Mouse (Mus musculus) small intestine, adult 2 months (tissue): Measurements from ENCODE around the gene Pyroxd2. TPM values are rescaled to one million over a fixed set of nuclear protein-coding genes. Genes with fewer than 3 reads are reported as not detected.
"Not testable (repeated sequence)": the region's sequence is repeated elsewhere in the genome, so short reads cannot be mapped to it uniquely, and the experiment has no call there.

ENCODE experiments used
- H3K27ac ChIP-seq: fragments of 200-500 bp; 2 replicates; pipeline ENCODE4 v1.5.1; 2012; ENCODE audit warnings: low read depth, low read length, control low read depth, inconsistent platforms; ENCODE audit not compliant: insufficient read depth
- H3K27me3 ChIP-seq: fragments of 200-500 bp; 2 replicates; pipeline ENCODE4 v1.6.1; 2012; ENCODE audit warnings: mild to moderate bottlenecking, moderate library complexity, low read length, inconsistent platforms; ENCODE audit not compliant: control insufficient read depth, insufficient read depth
- H3K36me3 ChIP-seq: fragments of 200-500 bp; 2 replicates; pipeline ENCODE4 v1.6.1; 2012; ENCODE audit warnings: mild to moderate bottlenecking, low read length, control low read depth, inconsistent platforms; ENCODE audit not compliant: control insufficient read depth, insufficient read depth
- H3K4me1 ChIP-seq: fragments of 200-500 bp; 2 replicates; pipeline ENCODE4 v1.6.1; 2012; ENCODE audit warnings: low read length, inconsistent platforms, mixed read lengths; ENCODE audit not compliant: control insufficient read depth, insufficient read depth, insufficient read length
- H3K4me3 ChIP-seq: fragments of 200-500 bp; 2 replicates; pipeline ENCODE4 v1.5.1; 2012; ENCODE audit warnings: low read depth, mild to moderate bottlenecking, control low read depth, inconsistent platforms, low read length, moderate library complexity
- CTCF ChIP-seq: fragments of 200-500 bp; IDR thresholded peaks from 2 replicates; pipeline ENCODE4 v1.5.1; 2012; ENCODE audit warnings: low read depth, mild to moderate bottlenecking, control low read depth, inconsistent platforms, low read length, moderate library complexity, mixed read lengths; ENCODE audit not compliant: insufficient replicate concordance, insufficient read length; ENCODE audit errors: extremely low read depth
- POLR2A ChIP-seq: fragments of 200-500 bp; IDR thresholded peaks from 2 replicates; pipeline ENCODE4 v1.6.1; 2012; ENCODE audit warnings: low read depth, mild to moderate bottlenecking, control low read depth, inconsistent platforms, low read length, moderate library complexity
- WGBS: fragments of 180-500 bp; shearing (Covaris S2); methylation state at CpG from one replicate; pipeline ENCODE4 v1.1.7; 2018; 5-methylcytosine and 5-hydroxymethylcytosine counted together
- polyA plus RNA-seq: library from polyadenylated mRNA; depleted of rRNA; stranded (reverse); fragments of >200 nt; gene quantifications from 2 replicates; pipeline ENCODE4 v1.2.3, GENCODE M21; 2012; rRNA removed

Pyroxd2 gene
- polyA plus RNA-seq, 1 experiment: 23.0 TPM

GRCm38 (mm10) chr19:42690256-42690655, 62.3 kb downstream of the Pyroxd2 start:
- no peak for TF ChIP-seq CTCF
- TF ChIP-seq POLR2A: no peak
- 81% methylated on average over 1 of the region's 1 CpGs for WGBS
- Histone ChIP-seq H3K4me1 (no peaks in the 10 kb centered on the region), H3K4me3 (no peak overlapping the region), H3K27ac (no peak overlapping the region), H3K36me3 (no peaks in the 10 kb centered on the region), H3K27me3 (no peaks in the 10 kb centered on the region)

DNA sequence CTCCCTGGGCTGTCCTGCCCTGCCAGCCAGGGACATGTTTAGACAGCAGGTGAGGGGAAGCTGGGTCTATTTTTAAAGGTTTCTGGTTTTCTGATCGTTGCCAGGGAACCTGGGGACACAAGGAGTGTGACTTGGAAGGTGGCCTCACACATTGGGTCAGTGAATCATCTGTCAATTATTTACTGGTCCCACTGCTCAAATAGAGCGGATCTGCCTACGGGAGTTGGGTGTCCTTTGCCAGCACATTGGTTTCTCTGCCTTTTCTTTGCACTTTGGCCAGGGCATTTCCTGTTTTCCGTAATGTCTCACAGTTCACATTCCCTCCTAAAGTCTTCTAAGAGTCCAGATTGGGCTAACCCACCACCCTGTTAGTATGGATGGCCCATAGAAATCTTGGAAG, 62.8 kb downstream of the Pyroxd2 start:
- TF ChIP-seq CTCF (no peak), POLR2A (no peak)
- 29% methylated on average over 4 of the region's 4 CpGs for WGBS
- Histone ChIP-seq H3K4me3 (no peak overlapping the region), H3K27ac (no peak overlapping the region), H3K4me1 (no peaks in the 10 kb centered on the region), H3K27me3 (no peaks in the 10 kb centered on the region), H3K36me3 (no peaks in the 10 kb centered on the region)

DNA sequence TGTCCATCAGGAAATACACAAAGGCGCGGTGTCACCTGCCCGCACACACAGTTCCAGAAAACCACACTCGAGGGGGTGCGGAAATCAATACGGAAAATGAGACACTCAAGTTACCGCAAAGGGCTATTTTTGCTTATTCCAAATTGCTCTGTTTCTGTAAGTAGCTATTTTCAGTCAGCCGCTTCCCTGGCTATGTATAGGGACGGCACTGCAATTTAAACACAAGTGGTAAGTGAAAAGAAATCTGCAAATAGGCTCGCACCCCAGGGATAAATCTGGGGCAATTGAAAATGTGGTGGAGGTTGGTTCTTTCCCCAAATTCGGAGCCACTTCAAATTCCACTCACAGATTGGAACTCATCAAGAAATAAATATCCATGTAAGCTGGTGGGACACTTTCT, 63.3 kb downstream of the Pyroxd2 start:
- H3K27ac ChIP-seq: no peak overlapping the region
- H3K4me1 ChIP-seq: no peaks in the 10 kb centered on the region
- H3K36me3 ChIP-seq: no peaks in the 10 kb centered on the region
- TF ChIP-seq POLR2A (no peak), CTCF (no peak)
- WGBS: 82% methylated on average over 11 of the region's 11 CpGs
- no peaks in the 10 kb centered on the region for H3K27me3 ChIP-seq
- H3K4me3 ChIP-seq: no peak overlapping the region

- H3K27ac ChIP-seq, H3K27me3 ChIP-seq, H3K36me3 ChIP-seq, H3K4me3 ChIP-seq, H3K4me1 ChIP-seq: not testable (repeated sequence)
- WGBS: 28% methylated on average over 2 of the region's 2 CpGs
These were observed 69.8 kb downstream of the Pyroxd2 start for GRCm38 (mm10) chr19:42682776-42683175.

DNA sequence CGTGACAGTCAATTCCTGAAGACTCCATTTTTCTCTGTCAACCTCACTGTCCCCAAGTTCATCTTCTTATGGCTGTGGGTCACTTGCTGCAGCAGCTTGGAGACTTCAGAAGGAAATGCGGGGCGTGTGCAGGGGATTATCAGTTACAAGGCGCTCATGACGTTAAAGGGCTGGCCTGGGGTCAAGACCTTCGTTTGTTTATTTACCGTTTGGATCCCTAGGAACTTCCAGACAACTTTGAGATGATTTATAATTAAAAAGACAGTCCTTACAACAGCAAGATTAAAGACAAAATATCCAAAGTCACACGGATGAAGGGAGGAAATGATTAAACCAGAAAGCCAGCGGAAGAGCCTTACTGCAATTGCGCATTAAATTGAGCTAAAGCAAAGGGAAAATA, 74.4 kb downstream of the Pyroxd2 start:
- Histone ChIP-seq H3K36me3 (no peaks in the 10 kb centered on the region), H3K27me3 (no peaks in the 10 kb centered on the region), H3K4me3 (no peak overlapping the region), H3K4me1 (no peaks in the 10 kb centered on the region; the same call in 1 of the 2 replicates), H3K27ac (no peak overlapping the region)
- TF ChIP-seq CTCF (no peak), POLR2A (no peak)
- WGBS: 48% methylated on average over 10 of the region's 10 CpGs

DNA sequence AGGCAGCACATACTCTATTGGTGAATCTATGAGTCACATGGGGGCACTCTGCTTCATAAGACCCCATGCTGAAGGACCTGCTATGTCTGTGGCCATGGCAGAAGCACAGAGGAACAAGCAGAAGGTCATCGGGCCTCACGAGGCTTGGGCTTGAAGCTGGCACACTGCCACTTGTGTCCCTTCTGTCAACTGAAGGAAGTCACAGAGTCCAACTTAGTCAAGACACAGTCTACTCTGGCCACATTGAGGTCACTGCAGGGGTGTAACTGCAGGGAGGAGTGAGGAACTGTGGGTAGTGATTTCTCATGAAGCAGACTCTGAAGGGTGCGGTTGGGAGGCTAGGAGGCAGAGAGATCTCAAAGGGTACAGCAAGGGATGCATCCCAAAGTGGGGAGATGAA, 75.1 kb downstream of the Pyroxd2 start:
- Histone ChIP-seq H3K36me3 (no peaks in the 10 kb centered on the region), H3K4me3 (no peak overlapping the region), H3K27me3 (no peaks in the 10 kb centered on the region), H3K27ac (no peak overlapping the region), H3K4me1 (no peaks in the 10 kb centered on the region; the same call in 1 of the 2 replicates)
- TF ChIP-seq CTCF: no peak
- no peak for TF ChIP-seq POLR2A
- WGBS: 43% methylated on average over 3 of the region's 3 CpGs

GRCm38 (mm10) chr19:42676931-42677330, 75.6 kb downstream of the Pyroxd2 start:
- no peaks in the 10 kb centered on the region for H3K27me3 ChIP-seq
- no peaks in the 10 kb centered on the region; the same call in 1 of the 2 replicates for H3K4me1 ChIP-seq
- 79% methylated on average over 3 of the region's 3 CpGs for WGBS
- H3K4me3 ChIP-seq: no peak overlapping the region
- TF ChIP-seq CTCF (no peak), POLR2A (no peak)
- H3K36me3 ChIP-seq: no peaks in the 10 kb centered on the region
- no peak overlapping the region for H3K27ac ChIP-seq

Other genes starting within 250 kb of the Pyroxd2 start
- gene R3hcc1l, start 234.0 kb downstream of the Pyroxd2 start, polyA plus RNA-seq: 1.1 and 2.7 TPM in 2 replicates
- 1.1 and 1.7 TPM in 2 replicates for gene Loxl4, start 140.0 kb downstream of the Pyroxd2 start, polyA plus RNA-seq
- 15.9 and 27.3 TPM in 2 replicates for gene Hps1, start 27.2 kb upstream of the Pyroxd2 start, polyA plus RNA-seq